Mouse (Mus musculus) intestine, embryonic 16.5 days (tissue): ENCODE data around the gene Kctd10. TPM values are rescaled to one million over a fixed set of nuclear protein-coding genes. Genes with fewer than 3 reads are reported as not detected.

Experiments
- ATAC-seq: fragments of 200-750 bp; cut with Nextera tagmentation; 2 replicates; pipeline ENCODE4 v1.8.0; 2017; ENCODE audit warnings: moderate TSS enrichment, moderate library complexity
- H3K27ac ChIP-seq: fragments of 300-500 bp; sonication (generic); 2 replicates; pipeline ENCODE4 v1.5.1; 2014; ENCODE audit warnings: mild to moderate bottlenecking, low read length
- H3K27me3 ChIP-seq: fragments of 300-500 bp; sonication (generic); replicated peaks from 2 replicates; pipeline ENCODE4 v1.6.1; 2014; ENCODE audit warnings: low read length, control low read depth, mixed read lengths; ENCODE audit not compliant: control insufficient read depth, insufficient read depth
- H3K36me3 ChIP-seq: fragments of 300-500 bp; sonication (generic); 2 replicates; pipeline ENCODE4 v1.6.1; 2014; ENCODE audit warnings: low read length, control low read depth; ENCODE audit not compliant: control insufficient read depth, insufficient read depth
- H3K4me1 ChIP-seq: fragments of 300-500 bp; sonication (generic); 2 replicates; pipeline ENCODE4 v1.6.1; 2014; ENCODE audit warnings: low read length, control low read depth, mixed read lengths; ENCODE audit not compliant: control insufficient read depth, insufficient read depth
- H3K4me2 ChIP-seq: fragments of 300-500 bp; sonication (generic); 2 replicates; pipeline ENCODE4 v1.6.1; 2014; ENCODE audit warnings: low read depth, low read length, control low read depth
- H3K4me3 ChIP-seq: fragments of 300-500 bp; sonication (generic); 2 replicates; pipeline ENCODE4 v1.5.1; 2014; ENCODE audit warnings: mild to moderate bottlenecking, low read length
- H3K9ac ChIP-seq: fragments of 300-500 bp; sonication (generic); 2 replicates; pipeline ENCODE4 v1.6.1; 2014; ENCODE audit warnings: low read depth, low read length
- H3K9me3 ChIP-seq: fragments of 300-500 bp; sonication (generic); 2 replicates; pipeline ENCODE4 v1.6.1; 2016; ENCODE audit warnings: low read length, control low read depth; ENCODE audit not compliant: control insufficient read depth
- WGBS: fragments of 180-500 bp; shearing (Covaris S2); extraction: QIAGEN DNeasy Blood & Tissue Kit; methylation state at CpG from one replicate; pipeline ENCODE4 v1.1.7; 2014; 5-methylcytosine and 5-hydroxymethylcytosine counted together
- polyA plus RNA-seq: library from polyadenylated mRNA; unstranded; fragments of >200 nt; fragmentation: Nextera tagmentation; extraction: Ambion mirVana; gene quantifications from 2 replicates; pipeline ENCODE4 v1.2.1, GENCODE M21; 2015

Gene Kctd10
- polyA plus RNA-seq, 1 experiment from 2014 or later, result 132 TPM

- no peak overlapping the region for H3K4me3 ChIP-seq
- H3K9ac ChIP-seq, result no peak overlapping the region
- H3K36me3 ChIP-seq, result peaks cover 36% of the 10 kb centered on the region
- no peak for ATAC-seq
- H3K4me2 ChIP-seq, result no peak overlapping the region
- H3K27me3 ChIP-seq, result no peaks in the 10 kb centered on the region
- peaks cover 6% of the 10 kb centered on the region; the same call in 1 of the 2 replicates for H3K4me1 ChIP-seq
- 95% methylated on average over 5 of the region's 5 CpGs for WGBS
- no peaks in the 10 kb centered on the region for H3K9me3 ChIP-seq
- H3K27ac ChIP-seq, result no peak overlapping the region
Measured at GRCm38 (mm10) chr5:114415606-114416005, 35.3 kb upstream of the Kctd10 start.

- ATAC-seq, result 0 out of 2 replicates have a peak, but pooled peaks have one; percentile 38
- Histone ChIP-seq H3K27ac (no peak overlapping the region), H3K4me3 (no peak overlapping the region), H3K27me3 (no peaks in the 10 kb centered on the region), H3K4me2 (no peak overlapping the region), H3K9ac (no peak overlapping the region; the same call in 1 of the 2 replicates), H3K9me3 (no peaks in the 10 kb centered on the region), H3K36me3 (peaks cover 49% of the 10 kb centered on the region), H3K4me1 (peaks cover 6% of the 10 kb centered on the region; the same call in 1 of the 2 replicates)
- 60% methylated on average over 16 of the region's 16 CpGs for WGBS
Measured at GRCm38 (mm10) chr5:114413067-114413735, 32.9 kb upstream of the Kctd10 start.

- Histone ChIP-seq H3K27ac (no peak overlapping the region), H3K9me3 (no peaks in the 10 kb centered on the region), H3K4me2 (no peak overlapping the region), H3K4me3 (no peak overlapping the region), H3K36me3 (peaks cover 55% of the 10 kb centered on the region), H3K4me1 (peaks cover 6% of the 10 kb centered on the region; the same call in 1 of the 2 replicates), H3K27me3 (no peaks in the 10 kb centered on the region), H3K9ac (no peak overlapping the region)
- ATAC-seq, result 0 out of 2 replicates have a peak, but pooled peaks have one; percentile 32
- 66% methylated on average over 23 of the region's 23 CpGs for WGBS
Measured at GRCm38 (mm10) chr5:114412361-114412998, 32.2 kb upstream of the Kctd10 start.

DNA sequence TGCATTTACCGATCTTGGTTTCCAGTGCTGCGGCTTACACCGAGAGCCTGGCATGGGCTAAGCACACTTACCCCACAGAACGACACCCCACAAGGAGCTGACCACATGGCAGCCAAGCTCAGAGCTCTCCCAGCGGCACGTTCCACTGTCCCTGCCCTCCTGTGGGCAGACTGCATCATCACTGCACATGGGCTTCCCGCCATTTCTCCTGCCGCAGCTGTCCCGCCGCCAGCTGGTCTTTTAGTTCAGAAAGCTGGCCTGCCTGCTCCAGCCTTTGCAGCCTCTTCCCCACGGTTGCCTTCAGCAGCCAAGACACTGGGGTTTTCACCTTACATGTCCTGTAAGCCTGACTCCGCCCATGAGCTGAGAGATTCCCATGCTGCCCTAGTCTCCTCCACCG, 30.1 kb upstream of the Kctd10 start:
- no peaks in the 10 kb centered on the region for H3K27me3 ChIP-seq
- no peak overlapping the region for H3K9ac ChIP-seq
- no peak overlapping the region for H3K4me2 ChIP-seq
- 92% methylated on average over 13 of the region's 13 CpGs for WGBS
- peaks cover 6% of the 10 kb centered on the region; the same call in 1 of the 2 replicates for H3K4me1 ChIP-seq
- no peak overlapping the region for H3K4me3 ChIP-seq
- no peak for ATAC-seq
- peaks cover 56% of the 10 kb centered on the region for H3K36me3 ChIP-seq
- H3K27ac ChIP-seq, result no peak overlapping the region
- H3K9me3 ChIP-seq, result no peaks in the 10 kb centered on the region

GRCm38 (mm10) chr5:114408846-114409245, 28.5 kb upstream of the Kctd10 start:
- Histone ChIP-seq H3K27me3 (no peaks in the 10 kb centered on the region), H3K27ac (no peak overlapping the region), H3K4me3 (no peak overlapping the region), H3K9ac (no peak overlapping the region), H3K9me3 (no peaks in the 10 kb centered on the region), H3K36me3 (peaks cover 60% of the 10 kb centered on the region), H3K4me2 (no peak overlapping the region), H3K4me1 (peaks cover 6% of the 10 kb centered on the region; the same call in 1 of the 2 replicates)
- 93% methylated on average over 11 of the region's 11 CpGs for WGBS
- ATAC-seq, result no peak

DNA sequence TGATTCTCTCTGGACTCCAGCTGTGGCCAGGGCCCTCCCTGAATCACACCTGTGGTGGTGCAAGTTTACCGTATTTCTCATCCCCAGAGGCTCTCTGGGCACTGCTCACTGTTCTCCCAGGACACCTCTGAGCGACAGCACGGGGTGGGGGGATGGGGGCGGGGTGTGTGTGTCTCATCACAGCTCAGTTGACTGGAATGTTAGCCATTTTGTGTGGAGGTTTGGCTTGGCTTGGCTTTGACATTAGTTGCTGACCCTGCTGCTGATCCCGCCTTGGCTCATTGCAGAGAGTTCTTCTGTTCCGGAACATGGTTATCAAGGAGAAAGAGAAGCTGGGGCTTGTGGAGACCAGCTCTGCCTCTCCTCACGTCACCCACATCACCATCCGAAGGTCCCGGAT, 27.5 kb upstream of the Kctd10 start:
- 88% methylated on average over 9 of the region's 9 CpGs for WGBS
- Histone ChIP-seq H3K36me3 (peaks cover 66% of the 10 kb centered on the region), H3K4me1 (no peaks in the 10 kb centered on the region), H3K4me2 (no peak overlapping the region), H3K27me3 (no peaks in the 10 kb centered on the region), H3K4me3 (no peak overlapping the region), H3K27ac (no peak overlapping the region), H3K9me3 (no peaks in the 10 kb centered on the region), H3K9ac (no peak overlapping the region)
- no peak for ATAC-seq

GRCm38 (mm10) chr5:114407269-114407668, 27.0 kb upstream of the Kctd10 start:
- H3K4me1 ChIP-seq, result no peaks in the 10 kb centered on the region
- H3K4me3 ChIP-seq, result no peak overlapping the region
- 81% methylated on average over 10 of the region's 10 CpGs for WGBS
- H3K36me3 ChIP-seq, result peaks cover 61% of the 10 kb centered on the region
- H3K4me2 ChIP-seq, result no peak overlapping the region
- no peaks in the 10 kb centered on the region for H3K27me3 ChIP-seq
- no peak for ATAC-seq
- H3K9me3 ChIP-seq, result no peaks in the 10 kb centered on the region
- no peak overlapping the region for H3K9ac ChIP-seq
- no peak overlapping the region for H3K27ac ChIP-seq

GRCm38 (mm10) chr5:114406592-114406991, 26.3 kb upstream of the Kctd10 start:
- Histone ChIP-seq H3K27ac (no peak overlapping the region), H3K4me1 (no peaks in the 10 kb centered on the region), H3K4me3 (no peak overlapping the region), H3K4me2 (no peak overlapping the region), H3K27me3 (no peaks in the 10 kb centered on the region), H3K9me3 (no peaks in the 10 kb centered on the region), H3K9ac (no peak overlapping the region), H3K36me3 (peaks cover 61% of the 10 kb centered on the region)
- 94% methylated on average over 14 of the region's 14 CpGs for WGBS
- no peak for ATAC-seq

DNA sequence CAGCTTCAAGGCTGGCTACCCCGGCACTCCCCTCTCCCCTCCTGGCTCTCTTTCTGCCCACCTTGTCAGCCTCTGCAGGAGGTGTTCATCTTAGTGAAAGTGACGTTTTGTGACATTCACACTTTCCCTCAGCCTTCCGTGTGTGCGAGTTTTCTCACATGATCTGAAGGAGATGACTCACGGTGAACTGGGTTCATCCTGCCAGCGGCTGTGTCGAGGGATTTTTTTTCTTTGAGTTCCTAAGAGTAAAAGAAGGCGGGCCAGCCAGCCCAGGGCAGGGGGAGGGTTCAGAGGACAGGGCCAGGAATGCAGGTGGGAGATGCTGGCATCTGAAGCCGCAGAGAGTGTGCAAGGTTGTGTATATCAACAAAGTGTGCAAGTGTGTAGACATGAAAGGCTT, 12.9 kb upstream of the Kctd10 start:
- Histone ChIP-seq H3K27me3 (no peaks in the 10 kb centered on the region), H3K4me2 (no peak overlapping the region), H3K9ac (no peak overlapping the region), H3K27ac (no peak overlapping the region), H3K4me3 (no peak overlapping the region), H3K9me3 (no peaks in the 10 kb centered on the region), H3K36me3 (peaks cover 43% of the 10 kb centered on the region), H3K4me1 (no peaks in the 10 kb centered on the region)
- ATAC-seq, result no peak
- WGBS, result 79% methylated on average over 9 of the region's 9 CpGs
